Mouse (Mus musculus): ENCODE measurements around the gene Olfr1428.
"Not testable (repeated sequence)": the region's sequence is repeated elsewhere in the genome, so short reads cannot be mapped to it uniquely, and the experiment has no call there.

The Olfr1428 gene

DNA sequence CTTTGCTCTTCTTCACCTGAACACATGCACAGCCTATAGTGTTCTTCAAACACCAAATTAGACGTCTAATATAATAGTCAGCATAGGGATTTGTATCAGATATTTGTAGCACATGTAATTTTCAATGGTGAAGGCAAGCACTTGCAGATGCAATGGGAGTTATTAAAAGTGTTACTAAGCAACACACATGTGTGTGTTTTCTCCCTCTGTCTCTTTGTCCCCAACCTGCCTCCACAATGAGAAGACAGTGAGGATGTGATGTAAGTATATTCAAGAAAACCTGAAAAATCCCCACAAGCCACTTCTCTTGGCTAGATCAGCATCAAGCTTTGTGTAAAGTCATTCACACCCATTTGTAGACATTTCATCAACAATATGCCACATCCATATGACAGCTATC is at the start of gene Olfr1428:
TSS of gene Olfr1428 (minus strand) at position 101 of the 400 bp plus-strand sequence.
- no peak for DNase-seq (ENCODE audit: low spot score in 2 of 2)

DNA sequence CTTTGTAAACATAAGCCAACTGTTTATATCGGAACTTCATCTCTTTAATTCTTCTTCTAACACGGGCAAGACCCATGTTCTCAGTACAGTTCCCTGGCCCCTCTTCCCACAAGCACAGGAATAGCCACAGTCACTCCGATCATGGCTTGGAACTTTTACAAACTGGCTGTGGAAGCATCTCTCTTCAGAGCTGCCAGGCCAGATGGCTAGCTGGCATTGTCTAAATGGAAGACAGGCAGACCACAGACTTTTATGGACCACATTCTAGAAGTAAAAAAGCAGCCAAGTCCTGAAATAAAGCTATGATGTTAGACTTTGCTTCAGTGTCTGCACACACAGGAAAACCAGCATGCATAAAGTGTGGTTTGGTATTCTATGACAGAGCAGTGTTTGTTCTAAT is 29.8 kb upstream of the Olfr1428 start:
- no peak for DNase-seq (ENCODE audit: low spot score in 2 of 2)

DNA sequence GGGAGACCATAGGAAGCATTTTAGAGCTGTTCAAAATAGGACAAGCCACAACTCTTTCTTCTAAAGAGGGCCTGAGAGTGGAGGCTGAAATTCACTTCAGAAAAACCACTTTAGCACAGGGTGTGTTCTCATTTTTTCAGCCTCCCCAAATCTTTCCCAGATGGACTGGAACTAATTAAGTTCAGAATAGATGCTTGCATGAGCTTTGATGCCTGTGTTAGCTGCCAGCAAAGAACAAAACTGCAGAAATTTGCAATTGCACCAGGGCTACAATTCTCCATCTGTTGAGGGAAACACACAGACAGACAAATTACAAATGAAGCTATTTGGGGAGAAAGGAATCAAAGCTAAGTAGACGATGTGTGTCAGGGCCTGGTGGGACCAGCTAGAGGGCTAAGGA is 27.7 kb upstream of the Olfr1428 start:
- DNase-seq (ENCODE audit: low spot score in 2 of 2): no peak

DNA sequence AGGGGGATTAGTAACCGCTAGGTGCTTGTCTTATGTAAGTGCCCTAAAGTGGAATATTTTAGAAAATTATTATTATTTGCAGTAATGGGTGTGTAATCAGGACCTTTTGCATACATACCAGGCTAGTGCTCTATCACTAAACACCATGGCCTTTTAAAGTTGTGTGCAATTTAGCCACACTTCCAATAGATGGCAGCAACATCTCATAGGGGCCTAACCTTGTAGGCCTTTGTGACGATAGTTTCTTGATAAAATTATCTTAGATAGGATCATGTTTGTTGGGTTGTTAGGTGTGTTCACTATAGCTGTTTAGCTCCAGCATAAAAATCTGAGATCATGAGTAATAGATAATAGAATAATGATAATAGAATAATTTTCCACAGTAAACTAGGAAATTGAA is 18.6 kb upstream of the Olfr1428 start:
- DNase-seq (ENCODE audit: low spot score in 2 of 2): no peak

DNA sequence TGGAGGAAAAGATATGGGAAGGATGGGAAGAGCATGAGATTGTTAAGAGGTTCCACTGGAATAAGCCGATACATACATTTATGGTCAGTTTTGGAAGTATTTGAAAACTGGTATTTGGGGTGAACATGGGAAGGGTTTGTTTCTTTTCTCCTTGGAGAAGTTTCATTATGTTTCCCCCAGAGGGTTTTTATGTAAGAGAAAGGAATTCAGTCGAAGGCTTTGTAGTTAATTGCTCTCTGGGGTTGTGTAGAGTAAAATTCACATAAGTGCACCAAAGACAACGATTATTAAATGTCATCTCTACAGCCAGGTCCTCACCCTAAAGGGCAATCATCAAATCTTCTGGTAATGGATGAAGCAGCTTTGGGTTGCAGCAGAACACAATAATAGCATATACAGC is 7.4 kb upstream of the Olfr1428 start, which contains the start of gene Olfr76:
TSS of gene Olfr76 (minus strand) at position 101 of the 400 bp plus-strand sequence.
- no peak for DNase-seq (ENCODE audit: low spot score in 2 of 2)

DNA sequence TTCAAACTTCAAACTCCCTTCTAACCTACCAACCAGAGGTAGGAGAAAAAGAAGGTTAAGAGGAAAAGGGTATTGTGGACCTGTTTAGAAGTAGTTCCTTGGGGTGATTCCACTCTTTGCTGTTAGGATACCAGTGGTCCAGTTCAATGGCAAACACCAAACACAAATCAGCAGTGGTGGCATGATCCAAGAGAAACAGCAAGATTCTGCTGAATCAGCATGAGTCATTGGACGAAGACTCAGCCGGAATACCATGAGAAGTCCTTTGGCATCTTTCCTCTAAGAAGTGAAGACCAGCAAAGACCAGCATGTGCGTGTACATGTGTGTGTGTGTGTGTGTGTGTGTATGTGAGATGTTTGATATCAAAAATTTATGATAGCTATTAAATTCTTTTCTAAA is 767 bp upstream of the Olfr1428 start:
- DNase-seq (ENCODE audit: low spot score in 2 of 2): no peak

DNA sequence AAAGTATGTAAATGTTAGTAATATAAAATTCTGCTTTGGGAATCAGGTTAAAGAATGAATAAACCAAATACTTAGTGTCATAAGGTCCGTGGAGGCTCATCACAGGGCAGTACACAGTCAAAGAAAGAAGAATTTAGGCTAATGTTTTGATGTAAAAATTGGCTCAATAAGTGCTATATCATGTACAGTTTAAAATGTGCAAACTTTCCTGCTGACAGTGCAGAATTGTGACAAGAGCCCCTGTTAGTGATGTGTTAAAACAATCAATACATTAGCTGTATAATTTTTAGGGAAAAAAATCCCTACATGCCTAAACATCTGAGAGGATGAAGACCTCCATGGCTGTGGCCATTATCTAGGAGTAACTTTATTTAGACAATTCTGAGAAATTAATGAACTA is 1.9 kb downstream of the Olfr1428 start:
- DNase-seq (ENCODE audit: low spot score in 2 of 2): no peak

DNA sequence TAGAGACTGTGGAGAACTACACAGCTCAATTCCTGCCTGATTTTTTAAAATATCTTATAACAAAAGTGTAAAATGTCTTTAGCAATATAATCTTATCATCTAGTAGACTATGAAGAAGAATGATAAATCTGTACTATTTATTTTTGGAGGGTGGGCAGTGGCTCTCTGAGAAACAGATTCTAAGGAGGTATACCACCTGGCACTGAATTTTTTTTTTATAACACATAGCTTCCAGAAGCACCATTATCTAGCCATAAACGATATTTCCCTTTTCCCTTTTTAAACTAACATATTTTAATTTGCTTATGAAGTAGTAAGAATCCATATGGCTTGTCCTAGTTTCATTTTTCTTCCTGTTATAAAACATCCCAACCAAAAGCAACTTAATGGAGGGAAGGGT is 11.2 kb downstream of the Olfr1428 start:
- no peak for DNase-seq (ENCODE audit: low spot score in 2 of 2)

DNA sequence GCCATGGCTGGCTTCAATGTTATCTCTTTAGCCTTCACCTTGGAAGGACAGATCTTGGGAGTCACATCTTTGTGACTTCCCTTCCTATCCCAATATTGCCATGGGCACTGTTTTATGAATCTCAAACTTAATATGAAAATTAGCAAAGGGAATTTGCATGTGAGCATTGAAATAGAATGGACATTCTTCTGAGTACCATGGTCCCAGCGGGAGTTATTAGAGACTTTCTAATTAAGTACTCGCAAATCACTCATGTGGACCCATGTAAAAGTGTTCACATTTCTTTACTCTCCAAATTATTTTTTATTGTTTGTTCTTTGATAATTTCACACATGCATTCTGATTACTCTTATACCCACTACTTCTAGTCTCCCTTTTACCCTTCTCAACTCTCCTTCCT is 12.5 kb downstream of the Olfr1428 start, which contains the start of gene Olfr1427:
TSS of gene Olfr1427 (minus strand) at position 101 of the 400 bp plus-strand sequence.
- DNase-seq (ENCODE audit: low spot score in 2 of 2): no peak

DNA sequence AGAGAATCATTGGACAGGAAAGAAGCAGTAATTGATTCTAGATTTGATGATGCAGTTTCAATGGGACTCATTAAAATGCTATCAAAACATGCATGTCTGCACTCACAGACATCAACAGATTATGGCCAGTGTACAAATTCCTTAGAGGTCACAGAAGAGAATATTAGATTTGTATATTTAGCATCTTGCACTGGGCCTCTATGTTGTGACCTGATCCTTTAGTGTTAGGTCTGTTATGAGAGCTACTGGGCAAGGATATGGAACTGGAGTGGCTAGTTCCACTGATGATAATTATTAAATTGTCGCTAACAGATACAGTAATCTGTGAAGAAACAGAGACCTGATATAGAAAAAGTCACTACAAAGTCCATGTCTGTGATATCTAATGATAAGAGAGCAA is 23.8 kb downstream of the Olfr1428 start, which contains the start of gene Olfr1426:
TSS of gene Olfr1426 (minus strand) at position 101 of the 400 bp plus-strand sequence.
- DNase-seq (ENCODE audit: low spot score in 2 of 2): no peak

DNA sequence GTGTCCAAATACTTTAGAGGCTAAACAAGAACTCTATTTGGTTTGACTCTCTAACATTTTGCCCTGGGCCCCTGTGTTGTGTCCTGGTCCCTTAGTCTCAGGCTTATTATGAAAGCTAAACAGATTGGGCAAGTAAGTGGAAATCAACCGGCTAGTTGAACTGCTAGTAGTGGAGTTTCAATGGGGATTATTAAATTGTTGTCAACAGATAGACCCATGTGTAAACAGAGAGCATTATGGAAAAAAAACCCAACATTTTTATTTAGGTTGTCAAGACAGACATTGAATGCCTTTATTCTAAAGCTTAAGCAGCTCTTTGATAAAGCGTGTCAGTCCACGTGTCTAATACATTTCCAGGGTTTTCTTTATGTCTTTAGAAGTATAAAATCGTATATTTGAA is 38.1 kb downstream of the Olfr1428 start, which contains the start of gene Olfr1425:
TSS of gene Olfr1425 (minus strand) at position 101 of the 400 bp plus-strand sequence.
- DNase-seq (ENCODE audit: low spot score in 2 of 2): not testable (repeated sequence)

DNA sequence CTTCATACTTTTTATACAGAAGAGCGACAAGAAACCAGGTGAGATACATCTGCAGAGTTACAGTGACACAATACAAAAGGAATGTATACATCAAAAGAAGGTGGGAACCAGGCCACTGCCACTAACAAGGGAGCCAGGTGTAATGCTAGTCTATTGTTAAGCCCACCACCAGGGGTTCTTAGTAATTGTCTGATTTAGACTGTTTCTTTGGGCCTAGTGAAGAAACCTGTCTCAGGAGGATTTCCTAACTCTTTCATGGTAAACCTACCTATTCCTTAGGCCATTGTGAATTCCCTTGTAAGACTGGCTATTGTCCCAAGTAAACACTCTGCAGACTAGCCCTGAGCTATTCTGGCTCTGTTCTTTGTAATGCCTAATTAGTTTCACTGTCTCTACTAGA is 46.2 kb downstream of the Olfr1428 start:
- not testable (repeated sequence) for DNase-seq (ENCODE audit: low spot score in 2 of 2)

DNA sequence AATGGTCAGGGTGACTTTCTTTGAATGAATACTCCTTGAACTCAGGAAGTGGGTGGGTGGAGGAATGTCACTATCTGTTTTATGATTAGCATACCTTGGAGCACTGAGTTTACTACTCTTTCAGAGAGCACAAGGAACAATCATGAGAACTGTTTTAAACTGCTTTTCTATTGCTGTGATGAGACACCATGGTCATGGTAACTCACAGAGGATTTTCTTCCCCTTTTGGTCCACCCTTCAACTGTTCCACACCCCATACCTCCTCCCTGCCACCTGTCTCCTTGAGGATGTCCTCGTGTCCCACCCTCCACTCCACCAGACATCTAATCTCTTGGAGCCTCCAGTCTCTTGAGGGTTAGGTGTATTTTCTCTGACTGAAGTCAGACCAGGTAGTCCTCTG is 47.9 kb downstream of the Olfr1428 start:
- not testable (repeated sequence) for DNase-seq (ENCODE audit: low spot score in 2 of 2)

DNA sequence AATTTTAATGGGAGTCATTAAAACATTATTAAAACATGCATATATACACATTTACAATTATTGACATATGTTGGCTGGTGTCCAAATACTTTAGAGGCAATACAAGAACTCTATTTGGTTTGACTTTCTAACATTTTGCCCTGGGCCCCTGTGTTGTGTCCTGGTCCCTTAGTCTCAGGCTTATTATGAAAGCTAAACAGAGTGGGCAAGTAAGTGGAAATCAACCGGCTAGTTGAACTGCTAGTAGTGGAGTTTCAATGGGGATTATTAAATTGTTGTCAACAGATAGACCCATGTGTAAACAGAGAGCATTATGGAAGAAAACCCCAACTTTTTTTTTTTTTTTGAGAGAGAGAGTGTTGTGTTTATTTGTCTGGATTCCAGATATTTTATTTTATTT is 53.1 kb downstream of the Olfr1428 start, which contains the start of gene Olfr1424:
TSS of gene Olfr1424 (minus strand) at position 101 of the 400 bp plus-strand sequence.
- DNase-seq (ENCODE audit: low spot score in 2 of 2): not testable (repeated sequence)
